Mouse (Mus musculus) stomach, postnatal 0 days (tissue): ENCODE results near the gene Tbc1d2b.

Experiments
- CTCF ChIP-seq: IDR thresholded peaks from 2 replicates; pipeline ENCODE4 v1.5.1; 2016; ENCODE audit warnings: antibody characterized with exemption, low read depth, mild to moderate bottlenecking, moderate library complexity
- EP300 ChIP-seq: optimal IDR thresholded peaks from 2 replicates; pipeline ENCODE3; 2016; ENCODE audit warnings: antibody characterized with exemption

- TF ChIP-seq CTCF (no peak), EP300 (no peak)
Measured at GRCm38 (mm10) chr9:90189391-90189790, 81.2 kb downstream of the Tbc1d2b start.
